Mouse (Mus musculus) thymus, adult 2 months (tissue): Measurements from ENCODE around the gene Sufu. TPM values are rescaled to one million over a fixed set of nuclear protein-coding genes. Genes with fewer than 3 reads are reported as not detected.
A peak's percentile ranks its signal among the peaks of the same experiment; 100 is the strongest.

Experiments
- DNase-seq: peaks from one replicate; pipeline ENCODE4 v3.0.0; 2021
- H3K27ac ChIP-seq: fragments of 200-500 bp; 2 replicates; pipeline ENCODE4 v1.5.1; 2012; ENCODE audit warnings: low read length, control low read depth; ENCODE audit not compliant: control insufficient read depth, insufficient read depth
- H3K27me3 ChIP-seq: fragments of 200-500 bp; 2 replicates; pipeline ENCODE4 v1.6.1; 2012; ENCODE audit warnings: mild to moderate bottlenecking, low read length, moderate library complexity, mixed read lengths; ENCODE audit not compliant: control insufficient read depth, insufficient read depth
- H3K36me3 ChIP-seq: fragments of 200-500 bp; 2 replicates; pipeline ENCODE4 v1.6.1; 2012; ENCODE audit warnings: mild to moderate bottlenecking, low read length, moderate library complexity; ENCODE audit not compliant: control insufficient read depth, insufficient read depth
- H3K4me1 ChIP-seq: fragments of 200-500 bp; replicated peaks from 2 replicates; pipeline ENCODE4 v1.6.1; 2012; ENCODE audit warnings: low read length; ENCODE audit not compliant: control insufficient read depth, insufficient read depth
- H3K4me3 ChIP-seq: fragments of 200-500 bp; 2 replicates; pipeline ENCODE4 v1.5.1; 2012; ENCODE audit warnings: mild to moderate bottlenecking, low read length, control low read depth, moderate library complexity; ENCODE audit not compliant: control insufficient read depth, insufficient read depth
- CTCF ChIP-seq: fragments of 200-500 bp; IDR thresholded peaks from 2 replicates; pipeline ENCODE4 v1.5.1; 2012; ENCODE audit warnings: mild to moderate bottlenecking, control low read depth, low read length, moderate library complexity, borderline replicate concordance; ENCODE audit not compliant: control insufficient read depth, poor library complexity, insufficient read depth; ENCODE audit errors: extremely low read depth
- POLR2A ChIP-seq: fragments of 200-500 bp; IDR thresholded peaks from 2 replicates; pipeline ENCODE4 v1.6.1; 2012; ENCODE audit warnings: mild to moderate bottlenecking, low read length, control low read depth, moderate library complexity; ENCODE audit not compliant: control insufficient read depth, poor library complexity, insufficient read depth; ENCODE audit errors: extremely low read depth
- WGBS: fragments of 180-500 bp; shearing (Covaris S2); methylation state at CpG from one replicate; pipeline ENCODE4 v1.1.7; 2018; 5-methylcytosine and 5-hydroxymethylcytosine counted together
- polyA plus RNA-seq: library from polyadenylated mRNA; depleted of rRNA; stranded (reverse); fragments of >200 nt; gene quantifications from 2 replicates; pipeline ENCODE4 v1.2.3, GENCODE M21; 2012

Gene Sufu
- polyA plus RNA-seq, 1 experiment = 31.3 TPM

DNA sequence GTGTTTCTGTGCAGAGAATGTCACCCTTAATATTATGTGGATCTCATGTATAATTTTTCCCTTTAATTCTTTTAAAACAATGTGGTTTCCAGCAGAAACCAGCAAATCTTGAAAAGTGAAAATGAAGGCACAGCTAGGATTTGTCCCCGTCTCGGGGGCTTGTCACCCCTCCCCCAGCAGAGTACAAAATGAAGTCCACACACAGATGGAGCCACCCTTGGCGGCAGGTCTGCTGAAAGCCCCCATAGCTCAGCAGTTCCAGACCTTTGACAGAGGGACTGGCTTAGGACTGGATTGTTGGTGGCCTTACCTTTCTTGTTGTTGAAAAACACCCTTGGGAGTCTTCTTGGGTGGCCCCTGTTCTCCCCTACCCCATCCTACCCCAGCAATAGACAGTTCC, 84.7 kb downstream of the Sufu start:
- DNase-seq = no peak
- TF ChIP-seq POLR2A (no peak), CTCF (no peak)
- peaks cover 29% of the 10 kb centered on the region for H3K4me1 ChIP-seq
- no peak overlapping the region for H3K27ac ChIP-seq
- H3K36me3 ChIP-seq = no peaks in the 10 kb centered on the region
- 92% methylated on average over 3 of the region's 3 CpGs for WGBS
- H3K27me3 ChIP-seq = no peaks in the 10 kb centered on the region
- no peak overlapping the region for H3K4me3 ChIP-seq

DNA sequence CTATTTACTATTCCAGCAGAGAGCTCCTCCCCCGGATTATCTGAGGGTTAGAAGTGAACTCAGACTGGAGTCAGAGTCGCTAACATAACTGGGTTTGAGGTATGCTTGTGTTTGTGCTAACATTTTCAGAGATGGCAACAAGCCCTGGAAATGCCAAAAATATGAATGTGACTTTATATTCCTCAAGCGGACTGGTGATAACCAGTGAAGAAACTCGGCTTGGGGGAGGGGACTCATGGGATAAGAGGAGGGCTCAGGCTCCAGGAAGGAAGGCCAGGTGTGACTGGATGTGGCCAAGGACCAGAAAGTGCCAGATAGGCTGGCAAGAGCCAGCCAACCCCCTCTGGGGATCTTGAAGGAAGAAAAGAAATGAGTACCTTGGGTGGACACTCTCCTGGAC, 85.1 kb downstream of the Sufu start:
- Histone ChIP-seq H3K4me1 (peaks cover 29% of the 10 kb centered on the region), H3K27ac (no peak overlapping the region)

DNA sequence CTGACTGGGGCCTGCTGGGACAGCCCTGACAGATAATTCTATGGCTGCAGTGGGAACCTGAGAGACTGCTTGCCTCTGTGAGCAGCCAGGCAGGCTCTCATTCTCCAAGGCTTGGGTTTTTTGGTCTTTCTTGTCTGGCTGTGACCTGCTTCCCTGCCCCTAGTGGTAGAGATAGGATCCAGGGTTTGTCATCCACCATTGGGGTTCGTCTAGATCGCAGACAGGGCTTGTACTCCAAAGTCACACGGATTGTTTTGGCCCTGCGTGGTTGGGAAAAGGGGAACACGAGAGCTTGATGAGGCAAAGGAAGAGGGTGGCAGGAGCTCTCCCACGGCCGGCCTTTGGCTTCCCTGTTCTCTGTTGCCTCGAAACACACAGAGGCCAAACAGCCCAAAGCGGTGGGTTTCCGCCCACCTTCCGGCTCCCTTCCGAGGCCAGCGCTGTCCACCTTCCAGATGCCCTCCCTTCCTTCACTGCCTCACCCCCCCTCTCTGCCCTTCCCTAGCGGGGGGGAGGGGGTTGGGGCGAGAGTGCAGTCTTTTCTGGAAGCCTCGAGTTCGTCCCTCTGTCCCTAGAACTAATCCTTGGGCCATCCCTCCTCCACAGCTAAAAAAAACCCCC, 86.3 kb downstream of the Sufu start:
- Histone ChIP-seq H3K27me3 (no peaks in the 10 kb centered on the region), H3K36me3 (no peaks in the 10 kb centered on the region; the same call in 1 of the 2 replicates), H3K4me3 (no peak overlapping the region), H3K4me1 (peaks cover 27% of the 10 kb centered on the region), H3K27ac (no peak overlapping the region; the same call in 1 of the 2 replicates)
- no peak for DNase-seq
- TF ChIP-seq CTCF (0 out of 2 replicates have a peak, but pooled peaks have one; percentile 24), POLR2A (no peak)
- 64% methylated on average over 17 of the region's 17 CpGs for WGBS

More for the DNA sequence above, 85.1 kb downstream of the Sufu start:
- H3K36me3 ChIP-seq = no peaks in the 10 kb centered on the region
- no peak overlapping the region for H3K4me3 ChIP-seq
- TF ChIP-seq CTCF (no peak), POLR2A (no peak)
- no peak for DNase-seq
- H3K27me3 ChIP-seq = no peaks in the 10 kb centered on the region
- WGBS = 87% methylated on average over 4 of the region's 4 CpGs

DNA sequence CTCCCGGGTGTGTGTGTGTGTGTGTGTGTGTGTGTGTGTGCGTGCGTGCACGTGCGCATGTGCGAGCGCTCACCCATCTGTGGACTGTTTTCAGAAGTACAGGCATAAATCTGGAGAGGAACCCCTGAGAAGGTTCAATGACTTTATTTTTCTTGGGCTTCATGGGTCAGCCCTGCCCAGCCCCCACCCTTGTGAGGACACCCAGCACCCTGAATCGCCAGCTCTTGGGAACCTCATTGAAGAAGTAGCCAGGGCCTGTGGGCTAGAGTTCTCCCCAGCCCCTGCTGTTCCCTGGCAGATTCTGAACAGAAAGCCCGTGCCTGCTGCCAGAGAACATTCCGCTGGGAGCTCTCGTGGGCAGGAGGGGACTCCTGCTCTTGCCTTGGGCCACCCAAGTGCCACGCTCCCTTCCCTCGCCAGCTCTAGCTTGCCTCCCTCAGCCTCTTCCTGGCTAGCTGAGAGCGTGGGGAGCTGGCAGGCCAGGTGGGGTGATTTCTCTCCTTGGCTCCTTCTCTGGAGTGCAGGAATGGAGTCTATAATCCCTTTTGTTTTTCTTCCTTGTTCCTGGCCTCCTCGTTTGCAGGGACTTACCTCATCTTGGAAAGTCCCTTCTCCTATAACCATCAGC, 87.1 kb downstream of the Sufu start:
- no peak for DNase-seq
- Histone ChIP-seq H3K4me3 (no peak overlapping the region), H3K4me1 (peaks cover 18% of the 10 kb centered on the region), H3K36me3 (no peaks in the 10 kb centered on the region; the same call in 1 of the 2 replicates), H3K27ac (no peak overlapping the region), H3K27me3 (no peaks in the 10 kb centered on the region)
- TF ChIP-seq CTCF (no peak), POLR2A (no peak)
- 85% methylated on average over 15 of the region's 15 CpGs for WGBS

DNA sequence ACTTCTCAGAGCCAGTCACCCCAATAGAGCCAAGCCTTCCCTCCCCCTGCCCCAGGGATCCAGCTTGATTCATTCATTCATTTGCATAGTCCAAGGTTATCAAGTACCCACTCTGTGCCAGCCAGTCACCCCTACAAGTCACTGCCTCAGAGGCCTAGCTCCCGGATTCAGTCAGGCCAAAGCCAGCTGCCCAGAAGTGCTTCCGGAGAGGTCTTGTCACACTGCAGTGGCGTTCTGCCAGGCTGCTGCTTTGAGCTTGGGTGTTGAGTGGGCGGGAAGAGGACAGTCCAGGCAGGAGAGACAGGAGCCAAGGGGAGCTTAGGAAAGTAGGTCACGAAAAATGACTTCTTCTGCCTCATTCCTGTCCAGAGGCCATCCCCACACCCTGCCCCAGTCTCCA, 87.8 kb downstream of the Sufu start:
- whole genome bisulfite sequencing = 93% methylated on average over 5 of the region's 5 CpGs
- H3K27ac ChIP-seq = peak overlapping the region; percentile 17; the same call in 1 of the 2 replicates
- no peak for DNase-seq
- no peak overlapping the region for H3K4me3 ChIP-seq
- H3K4me1 ChIP-seq = peaks cover 11% of the 10 kb centered on the region
- no peak for TF ChIP-seq POLR2A
- no peak for TF ChIP-seq CTCF
- no peaks in the 10 kb centered on the region; the same call in 1 of the 2 replicates for H3K36me3 ChIP-seq
- no peaks in the 10 kb centered on the region for H3K27me3 ChIP-seq

- Histone ChIP-seq H3K4me3 (no peak overlapping the region), H3K4me1 (peaks cover 13% of the 10 kb centered on the region), H3K27ac (no peak overlapping the region), H3K36me3 (no peaks in the 10 kb centered on the region; the same call in 1 of the 2 replicates), H3K27me3 (no peaks in the 10 kb centered on the region)
- no peak for DNase-seq
- no peak for TF ChIP-seq CTCF
- TF ChIP-seq POLR2A = no peak
- WGBS = 86% methylated on average over 9 of the region's 9 CpGs
These were observed 89.2 kb downstream of the Sufu start for GRCm38 (mm10) chr19:46485847-46486246.
